Comparison of ENCODE assay signal across 8 mouse cellular contexts in genomic region chr19:59074841-59075471, GRCm38 (mm10). TPM values are rescaled to one million over a fixed set of nuclear protein-coding genes. Genes with fewer than 3 reads are reported as not detected.
DNase-seq lines count a peak whose midpoint lies in the region; ATAC-seq and TF ChIP-seq lines count a peak whose summit lies in the region.

No protein-coding gene starts in this region.

- peak overlapping the region; percentile 96 for H3K4me2 ChIP-seq in heart, embryonic 16.5 days (ENCODE audit: low read depth, low read length)
- peak overlapping the region; percentile 99 for H3K4me2 ChIP-seq in midbrain, embryonic 11.5 days

- H3K4me1 ChIP-seq in thymus, adult 2 months (replicated peaks; ENCODE audit: control insufficient read depth, insufficient read depth, low read length) = no peaks in the 10 kb centered on the region
- no peaks in the 10 kb centered on the region; the same call in 1 of the 2 replicates for H3K4me1 ChIP-seq in heart, embryonic 16.5 days (ENCODE audit: control insufficient read depth, insufficient read depth, low read length)
- peaks cover 15% of the 10 kb centered on the region for H3K4me1 ChIP-seq in limb, embryonic 10.5 days
- H3K4me1 ChIP-seq in midbrain, embryonic 11.5 days (ENCODE audit: control insufficient read depth, insufficient read depth, low read length) = peaks cover 4% of the 10 kb centered on the region; the same call in 1 of the 2 replicates

- 4% methylated on average over 46 of the region's 46 CpGs for WGBS in thymus, adult 2 months
- 6% methylated on average over 46 of the region's 46 CpGs for WGBS in heart, embryonic 16.5 days
- 3% methylated on average over 46 of the region's 46 CpGs for WGBS in limb, embryonic 10.5 days
- 3% methylated on average over 46 of the region's 46 CpGs for WGBS in midbrain, embryonic 11.5 days

- DNase-seq in adrenal gland, adult 18-20 months (ENCODE audit: low spot score in 2 of 2) = peak; percentile 12 to 32
- no peak for DNase-seq in adrenal gland, postnatal 4 days (ENCODE audit: low spot score in 2 of 2)
- no peak for DNase-seq in thymus, adult 2 months
- DNase-seq in thymus, postnatal 0 days (ENCODE audit: low spot score) = no peak
- DNase-seq in limb, embryonic 10.5 days (ENCODE audit: low spot score) = peak; percentile 41
- DNase-seq in midbrain, embryonic 11.5 days (ENCODE audit: low spot score, missing footprints) = peak; percentile 91
- no peak for DNase-seq in natural killer cell, adult 2 months (ENCODE audit: low spot score in 2 of 2)

- peak overlapping the region; percentile 40 for H3K4me3 ChIP-seq in thymus, adult 2 months (ENCODE audit: control insufficient read depth, insufficient read depth, low read length)
- H3K4me3 ChIP-seq in heart, embryonic 16.5 days (ENCODE audit: low read length) = peak overlapping the region; percentile 65
- H3K4me3 ChIP-seq in limb, embryonic 10.5 days = peak overlapping the region; percentile 72
- peak overlapping the region; percentile 67 for H3K4me3 ChIP-seq in midbrain, embryonic 11.5 days (ENCODE audit: low read depth, low read length)

- no peak overlapping the region for H3K27ac ChIP-seq in thymus, adult 2 months (ENCODE audit: control insufficient read depth, insufficient read depth, low read length)
- no peak overlapping the region for H3K27ac ChIP-seq in heart, embryonic 16.5 days (ENCODE audit: low read length)
- H3K27ac ChIP-seq in limb, embryonic 10.5 days = peak overlapping the region; percentile 61; the same call in 1 of the 2 replicates
- no peak overlapping the region for H3K27ac ChIP-seq in midbrain, embryonic 11.5 days (ENCODE audit: low read depth, low read length)

- H3K9me3 ChIP-seq in heart, embryonic 16.5 days (replicated peaks; ENCODE audit: control insufficient read depth, low read length) = no peaks in the 10 kb centered on the region
- H3K9me3 ChIP-seq in limb, embryonic 10.5 days (replicated peaks) = no peaks in the 10 kb centered on the region; the same call in 1 of the 2 replicates
- H3K9me3 ChIP-seq in midbrain, embryonic 11.5 days (ENCODE audit: control insufficient read depth, low read length) = no peaks in the 10 kb centered on the region

- ATAC-seq in heart, embryonic 16.5 days (replicated peaks; ENCODE audit: extremely low read depth, insufficient read depth, low FRiP score) = no peak
- ATAC-seq in midbrain, embryonic 11.5 days (ENCODE audit: low FRiP score) = peak; percentile 44; the same call in 1 of the 2 replicates

- peaks cover 4% of the 10 kb centered on the region for H3K27me3 ChIP-seq in thymus, adult 2 months (ENCODE audit: control insufficient read depth, insufficient read depth, low read length)
- H3K27me3 ChIP-seq in heart, embryonic 16.5 days (ENCODE audit: control insufficient read depth, insufficient read depth, low read length) = peaks cover 34% of the 10 kb centered on the region
- H3K27me3 ChIP-seq in limb, embryonic 10.5 days (ENCODE audit: low read depth, poor library complexity, severe bottlenecking) = peaks cover 64% of the 10 kb centered on the region
- H3K27me3 ChIP-seq in midbrain, embryonic 11.5 days (ENCODE audit: control insufficient read depth, insufficient read depth, low read length) = peaks cover 27% of the 10 kb centered on the region

- H3K36me3 ChIP-seq in thymus, adult 2 months (ENCODE audit: control insufficient read depth, insufficient read depth, low read length) = no peaks in the 10 kb centered on the region
- H3K36me3 ChIP-seq in heart, embryonic 16.5 days (ENCODE audit: control insufficient read depth, insufficient read depth) = no peaks in the 10 kb centered on the region
- no peaks in the 10 kb centered on the region for H3K36me3 ChIP-seq in limb, embryonic 10.5 days
- H3K36me3 ChIP-seq in midbrain, embryonic 11.5 days (ENCODE audit: control insufficient read depth, insufficient read depth, low read length) = no peaks in the 10 kb centered on the region

- H3K9ac ChIP-seq in heart, embryonic 16.5 days (ENCODE audit: low read length) = peak overlapping the region; percentile 60
- peak overlapping the region; percentile 51 for H3K9ac ChIP-seq in midbrain, embryonic 11.5 days (ENCODE audit: low read length)

- 0 out of 2 replicates have a peak, but pooled peaks have one; percentile 6 for TF ChIP-seq CTCF in thymus, adult 2 months (IDR thresholded peaks at IDR 0.05; ENCODE audit: borderline replicate concordance, control insufficient read depth, extremely low read depth, insufficient read depth, low read length, poor library complexity)

- TF ChIP-seq POLR2A in thymus, adult 2 months (IDR thresholded peaks at IDR 0.05; ENCODE audit: control insufficient read depth, extremely low read depth, insufficient read depth, low read length, poor library complexity) = no peak

RNA-seq across cellular contexts. Expression of gene Shtn1, which starts 0.9 kb away (rescaled TPM):
- total RNA-seq in adrenal gland, adult 18-20 months (2021) = 10 to 100 TPM; 16.1 to 19.8 TPM
- total RNA-seq in adrenal gland, postnatal 4 days (2021) = 10 to 100 TPM in 1 of 2 experiments, 1 to 10 TPM in 1; 8.4 to 11.0 TPM
- polyA plus RNA-seq in thymus, adult 2 months (2012; rRNA removed) = 1.4 and 1.7 TPM in 2 replicates
- 2.3 and 2.5 TPM in 2 replicates for polyA plus RNA-seq in thymus, postnatal 0 days (2015; fragmentation: Nextera tagmentation; extraction: Ambion mirVana)
- 1.1 and 1.3 TPM in 2 replicates for polyA plus RNA-seq in heart, embryonic 16.5 days (2015; fragmentation: Nextera tagmentation; extraction: Ambion mirVana)
- polyA plus RNA-seq in limb, embryonic 10.5 days (2016; fragmentation: Nextera tagmentation; extraction: Ambion mirVana) = 0.18 and 0.28 TPM in 2 replicates
- 1.4 and 2.7 TPM in 2 replicates for polyA plus RNA-seq in midbrain, embryonic 11.5 days (2014; fragmentation: Nextera tagmentation; extraction: Ambion mirVana)

Comparison
In these comparisons a context has a peak if more than half of its experiments do, and no peak if none do; other contexts are left out.
1. DNase-seq: peak in adrenal gland, adult 18-20 months (2 of 2), limb, embryonic 10.5 days (single experiment) and midbrain, embryonic 11.5 days (single experiment); none in adrenal gland, postnatal 4 days (0 of 2), thymus, adult 2 months (single experiment), thymus, postnatal 0 days (single experiment) and natural killer cell, adult 2 months (0 of 2).
2. Peak in every context shown above with its lines, with median percentiles within 50 percentile points of each other: H3K4me3 ChIP-seq.